Mouse (Mus musculus): ENCODE measurements around the gene Pramef20.

DNA sequence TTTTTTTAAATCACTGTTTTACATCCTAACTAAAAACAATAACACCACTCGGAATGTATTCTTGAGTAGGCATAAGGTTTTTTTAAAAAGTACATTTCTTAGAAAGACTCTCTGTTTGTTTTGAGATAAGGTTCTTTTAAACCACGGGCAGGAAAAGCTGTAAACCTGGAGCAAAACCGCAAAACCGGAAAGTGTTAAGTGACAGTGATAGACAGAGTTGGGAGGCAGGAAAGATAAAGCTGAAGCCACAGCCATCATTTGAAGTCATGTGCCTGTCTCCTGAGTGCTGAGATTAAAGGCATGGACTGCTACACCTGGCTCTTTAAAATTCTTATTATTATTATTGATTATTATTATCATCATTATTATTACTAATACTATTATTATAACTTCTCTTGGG, 25.0 kb upstream of the Pramef20 start:
- TF ChIP-seq POLR2A (IDR thresholded peaks at IDR 0.05; ENCODE audit: borderline replicate concordance, extremely low read depth, insufficient read depth, insufficient read length, poor library complexity, severe bottlenecking) (no peak), CTCF (IDR thresholded peaks at IDR 0.05; ENCODE audit: borderline replicate concordance, extremely low read depth, insufficient read depth, insufficient read length) (no peak)

Measured in brain, embryonic 14.5 days (tissue).